In genomic region chr7:81571941-81572441, GRCm38 (mm10) we compare ENCODE assay signal across 8 mouse cellular contexts. TPM values are rescaled to one million over a fixed set of nuclear protein-coding genes. Genes with fewer than 3 reads are reported as not detected.
A peak's percentile ranks its signal among the peaks of the same experiment; 100 is the strongest.
DNase-seq lines count a peak whose midpoint lies in the region; ATAC-seq and TF ChIP-seq lines count a peak whose summit lies in the region.

No protein-coding gene starts in this region.

- no peaks in the 10 kb centered on the region for H3K27me3 ChIP-seq in heart, postnatal 0 days (ENCODE audit: control insufficient read depth, insufficient read depth, low read length)
- no peaks in the 10 kb centered on the region for H3K27me3 ChIP-seq in limb, embryonic 15.5 days

- DNase-seq in heart, adult 11 months: peak; percentile 90
- DNase-seq in heart, postnatal 36 days: no peak
- DNase-seq in adrenal gland, postnatal 36 days: peak; percentile 16 to 28
- DNase-seq in heart, postnatal 0 days (ENCODE audit: low spot score): no peak
- DNase-seq in layer of hippocampus, postnatal 25 days (ENCODE audit: extremely low spot score in 1 of 2, low spot score in 1 of 2): no peak
- no peak for DNase-seq in urinary bladder, postnatal 14 days (ENCODE audit: low spot score)

- ATAC-seq in heart, postnatal 0 days (ENCODE audit: insufficient read depth, low read depth): no peak
- no peak for ATAC-seq in limb, embryonic 15.5 days (ENCODE audit: insufficient number of reproducible peaks, low FRiP score, low TSS enrichment, low read depth)

- WGBS in heart, postnatal 0 days: 4% methylated on average over 15 of the region's 15 CpGs
- 17% methylated on average over 15 of the region's 15 CpGs for WGBS in limb, embryonic 15.5 days
- WGBS in olfactory bulb, adult 2 months: 6% methylated on average over 15 of the region's 15 CpGs

- peak overlapping the region; percentile 93 for H3K4me3 ChIP-seq in heart, postnatal 0 days (ENCODE audit: low read depth, low read length)
- peak overlapping the region; percentile 96 for H3K4me3 ChIP-seq in limb, embryonic 15.5 days
- H3K4me3 ChIP-seq in olfactory bulb, adult 2 months (ENCODE audit: insufficient read depth, low read depth, low read length): peak overlapping the region; percentile 98

- intact Hi-C loops in heart, postnatal 36 days (cut with DNase I): loop anchor here (2.0 to 10.0 kb wide), 4 partner anchors 49 to 363 kb away; partner anchors contain the start of genes Hdgfl3 and Pde8a

- no peak for TF ChIP-seq POLR2A in olfactory bulb, adult 2 months (IDR thresholded peaks at IDR 0.05; ENCODE audit: insufficient read depth, low read depth, low read length)

- peak overlapping the region; percentile 99 for H3K27ac ChIP-seq in heart, postnatal 0 days (ENCODE audit: low read depth)
- H3K27ac ChIP-seq in limb, embryonic 15.5 days: peak overlapping the region; percentile 94
- H3K27ac ChIP-seq in olfactory bulb, adult 2 months (ENCODE audit: insufficient read depth, low read depth, low read length): peak overlapping the region; percentile 94; the same call in 1 of the 2 replicates

- peak overlapping the region; percentile 93 for H3K9ac ChIP-seq in heart, postnatal 0 days (replicated peaks; ENCODE audit: low read depth, low read length)
- H3K9ac ChIP-seq in limb, embryonic 15.5 days: peak overlapping the region; percentile 79

- peaks cover 19% of the 10 kb centered on the region for H3K4me1 ChIP-seq in heart, postnatal 0 days (ENCODE audit: control insufficient read depth, insufficient read depth)
- peaks cover 10% of the 10 kb centered on the region; the same call in 1 of the 2 replicates for H3K4me1 ChIP-seq in limb, embryonic 15.5 days
- peaks cover 8% of the 10 kb centered on the region; the same call in 1 of the 2 replicates for H3K4me1 ChIP-seq in olfactory bulb, adult 2 months (ENCODE audit: control insufficient read depth, insufficient read depth, low read length)

- no peak for TF ChIP-seq EP300 in heart, postnatal 0 days (IDR thresholded peaks at IDR 0.05; ENCODE audit: low read depth)

- TF ChIP-seq CTCF in heart, postnatal 0 days (IDR thresholded peaks at IDR 0.05; ENCODE audit: low read depth): no peak
- TF ChIP-seq CTCF in olfactory bulb, adult 2 months (IDR thresholded peaks at IDR 0.05; ENCODE audit: insufficient read depth, low read depth, low read length): no peak

- H3K4me2 ChIP-seq in heart, postnatal 0 days (ENCODE audit: low read depth, low read length): peak overlapping the region; percentile 79
- H3K4me2 ChIP-seq in limb, embryonic 15.5 days: peak overlapping the region; percentile 80

- no peaks in the 10 kb centered on the region for H3K9me3 ChIP-seq in heart, postnatal 0 days (replicated peaks; ENCODE audit: control insufficient read depth, low read length)
- no peaks in the 10 kb centered on the region for H3K9me3 ChIP-seq in limb, embryonic 15.5 days

- peaks cover 12% of the 10 kb centered on the region; the same call in 1 of the 2 replicates for H3K36me3 ChIP-seq in heart, postnatal 0 days (replicated peaks; ENCODE audit: control insufficient read depth, insufficient read depth, low read length)
- H3K36me3 ChIP-seq in limb, embryonic 15.5 days: peaks cover 2% of the 10 kb centered on the region; the same call in 1 of the 2 replicates

RNA-seq across cellular contexts. Expression of gene Whamm, which starts 0.9 kb away (rescaled TPM):
- 10 to 100 TPM in 1 of 2 experiments, 1 to 10 TPM in 1; 10.0 to 10.5 TPM for total RNA-seq in heart, postnatal 36 days (2021)
- total RNA-seq in adrenal gland, postnatal 36 days (2021): 10 to 100 TPM; 20.4 to 21.2 TPM
- total RNA-seq in heart, postnatal 0 days (2014; rRNA removed; ENCODE audit: low replicate concordance): 3.3 and 6.6 TPM in 2 replicates
- 3.1 and 3.3 TPM in 2 replicates for polyA plus RNA-seq in heart, postnatal 0 days (2015; fragmentation: Nextera tagmentation; extraction: Ambion mirVana)
- 4.6 TPM in 2 replicates for polyA plus RNA-seq in limb, embryonic 15.5 days (2015; fragmentation: Nextera tagmentation; extraction: Ambion mirVana)
- polyA plus RNA-seq in olfactory bulb, adult 2 months (2012; ENCODE audit: insufficient read depth, insufficient read length, low replicate concordance, missing spikeins): not detected in 2 replicates
- 10 to 100 TPM; 14.4 to 20.3 TPM for total RNA-seq in layer of hippocampus, postnatal 25 days (2021)

RNA-seq across cellular contexts. Expression of gene Fsd2, which starts 5.2 kb away (rescaled TPM):
- 100 to 1,000 TPM; 276 to 293 TPM for total RNA-seq in heart, postnatal 36 days (2021)
- 1 to 10 TPM in 1 of 2 experiments, under 1 TPM in 1; 0.95 to 1.3 TPM for total RNA-seq in adrenal gland, postnatal 36 days (2021)
- total RNA-seq in heart, postnatal 0 days (2014; rRNA removed; ENCODE audit: low replicate concordance): 83.2 and 93.7 TPM in 2 replicates
- polyA plus RNA-seq in heart, postnatal 0 days (2015; fragmentation: Nextera tagmentation; extraction: Ambion mirVana): 95.1 and 99.0 TPM in 2 replicates
- polyA plus RNA-seq in limb, embryonic 15.5 days (2015; fragmentation: Nextera tagmentation; extraction: Ambion mirVana): 1.7 and 6.6 TPM in 2 replicates
- polyA plus RNA-seq in olfactory bulb, adult 2 months (2012; ENCODE audit: insufficient read depth, insufficient read length, low replicate concordance, missing spikeins): not detected in 2 replicates
- total RNA-seq in layer of hippocampus, postnatal 25 days (2021): under 1 TPM; 0.23 to 0.34 TPM

Comparison
In these comparisons a context has a peak if more than half of its experiments do, and no peak if none do; other contexts are left out.
1. DNase-seq: peak in heart, adult 11 months (single experiment) and adrenal gland, postnatal 36 days (2 of 2); none in heart, postnatal 36 days (0 of 2), heart, postnatal 0 days (single experiment), layer of hippocampus, postnatal 25 days (0 of 2) and urinary bladder, postnatal 14 days (single experiment).
2. RNA of gene Fsd2, which starts 5.2 kb away (total RNA-seq): 276 to 293 TPM in heart, postnatal 36 days and 83.2 to 93.7 TPM in heart, postnatal 0 days; 0.95 to 1.3 TPM in adrenal gland, postnatal 36 days and 0.23 to 0.34 TPM in layer of hippocampus, postnatal 25 days; every median in the first group is over 10 times any median in the second.
3. Peak in every context shown above with its lines, with median percentiles within 50 percentile points of each other: H3K27ac ChIP-seq and H3K4me3 ChIP-seq.